Mouse (Mus musculus) C2C12 (cell line): Measurements from ENCODE around the gene Gm26566.

ENCODE experiments used
- CTCF ChIP-seq: IDR thresholded peaks from one replicate; pipeline ENCODE4 v1.5.1; 2011; ENCODE audit not compliant: control insufficient read depth, insufficient read depth, insufficient read length
- MAX ChIP-seq: IDR thresholded peaks from one replicate; pipeline ENCODE4 v1.6.1; 2011; ENCODE audit warnings: mild to moderate bottlenecking, control low read depth
- MYOG ChIP-seq: IDR thresholded peaks from one replicate; pipeline ENCODE4 v1.6.1; 2011; ENCODE audit not compliant: control insufficient read depth, insufficient read length; ENCODE audit errors: extremely low read depth
- USF1 ChIP-seq: IDR thresholded peaks from one replicate; pipeline ENCODE4 v1.6.1; 2011; ENCODE audit warnings: low read depth, mild to moderate bottlenecking, control low read depth, moderate library complexity

GRCm38 (mm10) chr4:88680362-88680761 lies 41.2 kb upstream of the Gm26566 start:
- TF ChIP-seq CTCF (no peak), USF1 (no peak), MAX (no peak), MYOG (no peak)
